Mouse (Mus musculus): ENCODE data around the gene Fcrl5. TPM values are rescaled to one million over a fixed set of nuclear protein-coding genes. Genes with fewer than 3 reads are reported as not detected.
A peak's percentile ranks its signal among the peaks of the same experiment; 100 is the strongest.

Gene Fcrl5
- total RNA-seq, 2 experiments from 2014 or later, result 0.21 TPM; not detected in 1

DNA sequence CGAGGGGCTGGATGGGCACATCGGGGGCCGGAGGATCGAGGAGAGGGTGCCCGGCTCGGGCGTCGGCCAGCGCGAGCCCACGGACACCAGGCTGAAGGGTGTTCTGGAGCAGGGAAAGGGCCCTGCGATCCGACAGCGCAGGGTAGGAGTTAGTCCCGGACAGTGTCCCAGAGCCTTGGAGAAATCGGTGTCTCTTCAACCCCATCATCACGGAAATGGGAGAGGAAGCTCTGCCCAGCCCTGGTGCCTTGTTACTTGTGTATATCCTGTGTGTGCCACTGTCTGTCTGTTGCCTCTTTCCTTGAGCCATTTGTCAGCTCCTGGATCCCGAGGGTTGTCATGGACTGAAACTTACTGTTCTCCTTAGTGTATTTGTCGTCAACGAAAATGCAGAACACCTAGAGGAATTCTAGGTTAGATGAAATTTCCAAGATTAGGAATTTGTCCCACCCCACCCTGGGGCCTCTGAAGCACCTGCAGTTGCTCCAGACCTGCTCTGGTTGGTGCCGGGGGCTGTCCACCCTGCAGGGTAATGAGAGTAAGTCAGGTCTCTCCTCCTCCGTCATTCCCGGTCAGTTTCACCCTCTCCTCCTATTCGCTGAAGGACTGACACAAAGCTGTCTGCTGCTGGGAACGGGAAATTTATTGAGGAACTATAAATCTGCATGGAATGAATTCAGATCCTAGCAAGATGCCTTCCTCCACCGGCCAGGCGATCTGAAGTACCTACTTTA is 90.4 kb downstream of the Fcrl5 start:
- no peak for ATAC-seq (replicated peaks; ENCODE audit: poor library complexity, severe bottlenecking)

DNA sequence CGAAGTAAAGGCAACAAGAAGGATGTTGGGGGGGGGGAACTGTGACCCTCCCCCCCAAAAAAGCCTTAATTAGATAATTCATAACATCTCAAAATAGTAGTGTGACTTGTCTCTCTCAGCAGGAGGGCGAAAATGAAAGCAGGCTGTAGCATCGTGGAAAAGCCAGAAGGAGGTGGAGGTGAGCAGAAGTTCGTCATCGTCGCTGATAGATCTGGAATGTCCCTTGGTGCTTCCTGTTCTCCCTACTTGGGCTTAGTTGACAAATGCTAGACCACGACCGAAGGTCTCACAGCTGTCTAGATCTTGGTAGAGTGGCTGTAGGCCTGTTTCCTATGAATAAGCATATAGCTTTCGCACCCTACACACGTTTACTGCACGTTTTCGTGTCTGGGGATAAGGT is 91.6 kb downstream of the Fcrl5 start:
- no peak for ATAC-seq (replicated peaks; ENCODE audit: poor library complexity, severe bottlenecking)

DNA sequence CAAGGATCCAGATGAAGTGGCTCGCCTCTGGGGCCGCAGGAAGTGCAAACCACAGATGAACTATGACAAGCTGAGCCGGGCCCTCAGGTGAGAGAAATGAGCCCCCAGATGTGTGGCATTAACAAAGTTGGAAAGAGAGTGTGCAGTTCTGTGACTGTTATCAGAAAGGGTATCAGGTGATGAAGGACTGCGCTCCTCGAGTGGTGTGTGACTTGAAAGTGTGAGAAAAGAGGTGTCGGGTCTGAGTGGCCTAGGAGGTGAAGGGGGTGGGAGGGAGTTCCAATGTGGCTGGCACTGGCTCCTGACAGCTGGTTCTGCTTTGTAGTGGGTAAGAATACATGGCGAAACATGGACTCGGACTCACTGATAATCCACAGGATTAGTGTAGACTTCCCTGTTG is 92.4 kb downstream of the Fcrl5 start:
- ATAC-seq (replicated peaks; ENCODE audit: poor library complexity, severe bottlenecking), result no peak

DNA sequence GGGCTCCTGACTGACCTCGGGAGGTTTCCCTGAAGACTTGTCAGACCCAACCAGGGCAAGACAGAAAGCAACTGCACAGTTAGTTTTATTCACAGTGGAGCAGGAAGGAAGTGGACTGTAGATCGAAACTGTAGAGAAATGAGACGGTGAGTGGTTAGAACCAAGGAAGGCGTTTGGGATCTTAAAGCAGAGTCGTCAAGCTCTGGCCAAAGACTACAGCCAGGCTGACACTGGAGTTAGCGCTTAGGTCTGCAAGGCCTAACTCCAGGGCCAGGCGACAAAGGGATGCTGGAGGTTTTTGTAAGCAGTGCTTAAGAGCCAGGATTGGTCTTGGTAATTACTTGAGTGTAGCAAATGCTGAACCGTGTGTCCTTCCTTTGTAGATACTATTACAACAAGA is 93.3 kb downstream of the Fcrl5 start:
- ATAC-seq (replicated peaks; ENCODE audit: poor library complexity, severe bottlenecking), result no peak

DNA sequence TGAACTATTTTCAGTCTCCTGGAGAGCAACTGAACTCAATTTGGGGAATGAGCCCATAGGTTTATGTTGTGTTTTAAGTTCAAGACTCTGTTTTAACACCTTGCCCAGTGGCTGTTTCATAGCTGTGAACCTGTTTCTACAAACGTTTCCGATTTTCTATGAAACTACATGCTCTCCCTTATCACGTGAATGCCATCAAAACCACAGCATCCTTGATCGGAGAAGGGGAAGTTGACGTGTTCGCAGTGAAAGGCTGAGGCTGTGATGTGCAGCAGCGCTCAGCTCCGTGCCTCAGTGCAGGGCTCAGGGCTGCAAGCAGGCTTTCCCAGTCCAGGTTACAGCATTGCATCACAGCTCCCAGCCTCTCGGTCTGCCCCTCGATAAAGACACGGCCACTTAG is 94.0 kb downstream of the Fcrl5 start:
- ATAC-seq (replicated peaks; ENCODE audit: poor library complexity, severe bottlenecking), result peak; percentile 77

DNA sequence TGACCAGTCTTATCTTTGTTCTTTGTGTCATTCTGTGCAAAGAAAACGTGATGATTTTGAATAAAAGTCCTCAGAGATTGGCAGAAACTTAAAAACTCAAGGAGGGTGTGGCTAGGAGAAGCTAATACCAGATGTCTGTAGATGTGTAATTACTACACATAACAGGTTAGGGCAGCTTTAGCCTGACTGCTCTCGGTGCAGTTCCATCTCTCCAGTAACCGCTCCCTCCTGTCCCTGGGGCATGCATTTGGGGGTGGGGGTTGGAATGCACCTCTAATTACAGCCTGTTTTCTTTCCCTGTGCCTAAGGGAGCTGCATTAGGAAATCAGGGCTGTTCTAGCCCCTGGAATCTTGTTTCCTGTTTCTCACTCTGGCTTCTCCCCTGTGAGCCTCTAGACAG is 94.7 kb downstream of the Fcrl5 start:
- no peak for ATAC-seq (replicated peaks; ENCODE audit: poor library complexity, severe bottlenecking)

DNA sequence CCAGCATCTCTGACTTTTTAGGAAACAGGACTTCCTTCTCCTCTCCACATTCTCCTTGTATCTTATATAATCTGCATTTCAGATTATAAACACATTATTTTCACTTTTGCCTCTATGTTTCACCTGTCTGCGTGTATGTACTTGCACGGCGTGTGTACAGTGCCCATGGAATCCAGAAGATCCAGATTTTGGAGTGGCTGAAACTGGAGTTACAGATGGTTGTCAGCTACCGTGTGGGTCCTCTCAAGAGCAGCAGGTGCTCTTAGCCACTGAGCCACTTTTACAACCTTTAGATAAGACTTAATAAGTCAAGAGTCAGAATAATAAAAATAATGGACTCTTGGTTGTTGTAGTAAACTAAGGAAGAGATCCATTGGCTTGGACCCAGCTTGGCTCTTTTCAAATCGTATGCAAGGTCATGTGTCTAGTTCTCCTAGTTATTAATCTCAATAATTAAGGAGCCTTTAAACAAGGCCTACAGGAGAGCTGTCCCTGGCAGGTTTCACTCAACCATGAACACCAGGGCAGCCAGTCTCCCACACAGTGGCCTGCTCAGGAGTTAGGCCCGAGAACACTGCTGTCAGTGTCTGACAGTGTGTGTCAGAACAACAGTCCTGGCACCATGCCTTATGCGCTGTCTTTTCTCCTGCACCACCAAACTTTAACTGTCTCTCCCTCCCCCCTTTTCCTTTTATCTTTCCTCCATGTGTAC is 98.2 kb downstream of the Fcrl5 start:
- ATAC-seq (replicated peaks; ENCODE audit: poor library complexity, severe bottlenecking), result no peak

DNA sequence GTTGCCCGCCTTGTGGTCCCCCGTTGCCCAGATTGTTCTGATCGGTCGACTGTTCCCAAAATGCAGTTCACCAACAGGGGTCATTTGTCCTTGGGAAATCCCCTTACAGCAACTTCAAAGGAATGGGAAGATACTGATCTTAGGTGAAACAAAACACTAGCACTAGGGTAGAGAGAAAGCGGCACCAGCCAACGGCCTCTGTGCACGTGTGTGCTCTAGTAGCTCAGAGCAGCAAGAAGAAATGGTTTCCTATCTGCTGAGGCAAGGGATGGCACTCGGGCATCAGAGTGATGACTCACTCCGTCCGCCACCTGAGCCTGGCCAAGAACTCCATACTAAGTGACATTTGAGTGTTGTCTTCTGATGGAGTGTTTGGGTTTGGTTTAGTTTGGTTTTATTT is 102.5 kb downstream of the Fcrl5 start:
- no peak for ATAC-seq (replicated peaks; ENCODE audit: poor library complexity, severe bottlenecking)

DNA sequence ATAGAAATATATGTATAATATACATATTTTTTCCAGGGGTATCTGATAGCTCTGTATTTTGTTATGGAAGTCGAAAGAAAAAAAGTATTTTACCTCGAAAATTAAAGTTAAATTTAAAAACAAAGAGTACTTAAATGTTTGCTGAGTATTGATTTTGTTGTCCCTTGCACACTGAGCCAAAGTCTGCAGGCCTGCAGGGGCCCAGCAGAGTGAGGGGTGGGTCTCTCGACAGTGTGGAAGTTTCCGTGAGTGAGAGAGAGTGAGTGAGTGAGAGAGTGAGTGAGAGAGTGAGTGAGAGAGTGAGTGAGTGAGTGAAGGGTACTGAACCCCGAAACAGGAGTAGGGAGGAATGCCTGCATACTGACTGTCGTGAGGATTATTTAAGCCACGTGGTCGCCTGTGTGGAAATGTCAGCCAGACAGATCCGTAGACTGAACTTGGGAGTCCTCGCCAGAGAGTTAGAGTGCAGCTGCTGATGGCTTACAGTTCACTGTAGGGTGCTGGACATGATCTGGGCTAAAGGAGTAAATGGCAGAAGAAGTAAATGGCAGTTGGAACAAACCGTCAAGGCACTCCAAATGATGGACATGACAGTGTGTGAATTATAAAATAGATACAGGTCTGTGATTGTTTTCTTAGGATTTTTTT is 104.6 kb downstream of the Fcrl5 start:
- no peak for ATAC-seq (replicated peaks; ENCODE audit: poor library complexity, severe bottlenecking)

DNA sequence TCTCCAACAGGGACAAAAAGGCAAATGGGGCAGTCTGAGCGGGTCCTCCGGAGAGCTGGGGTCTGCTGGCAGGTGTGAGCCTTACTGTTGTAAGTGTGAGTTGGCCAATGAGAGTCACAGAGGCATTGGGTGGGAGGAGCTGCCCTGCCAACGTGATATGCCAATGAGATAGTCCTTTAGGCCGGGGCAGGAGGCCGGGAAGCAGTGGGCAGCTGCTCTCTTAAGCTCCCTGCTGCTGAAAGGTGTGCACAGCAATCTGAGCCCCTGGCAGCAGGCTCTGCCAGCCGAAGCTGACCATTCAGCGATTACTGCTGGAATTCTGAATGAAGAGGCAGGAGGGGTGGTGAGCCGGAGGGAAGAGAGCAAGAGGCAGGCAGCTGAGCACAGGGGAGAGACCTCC is 105.1 kb downstream of the Fcrl5 start:
- ATAC-seq (replicated peaks; ENCODE audit: poor library complexity, severe bottlenecking), result no peak

DNA sequence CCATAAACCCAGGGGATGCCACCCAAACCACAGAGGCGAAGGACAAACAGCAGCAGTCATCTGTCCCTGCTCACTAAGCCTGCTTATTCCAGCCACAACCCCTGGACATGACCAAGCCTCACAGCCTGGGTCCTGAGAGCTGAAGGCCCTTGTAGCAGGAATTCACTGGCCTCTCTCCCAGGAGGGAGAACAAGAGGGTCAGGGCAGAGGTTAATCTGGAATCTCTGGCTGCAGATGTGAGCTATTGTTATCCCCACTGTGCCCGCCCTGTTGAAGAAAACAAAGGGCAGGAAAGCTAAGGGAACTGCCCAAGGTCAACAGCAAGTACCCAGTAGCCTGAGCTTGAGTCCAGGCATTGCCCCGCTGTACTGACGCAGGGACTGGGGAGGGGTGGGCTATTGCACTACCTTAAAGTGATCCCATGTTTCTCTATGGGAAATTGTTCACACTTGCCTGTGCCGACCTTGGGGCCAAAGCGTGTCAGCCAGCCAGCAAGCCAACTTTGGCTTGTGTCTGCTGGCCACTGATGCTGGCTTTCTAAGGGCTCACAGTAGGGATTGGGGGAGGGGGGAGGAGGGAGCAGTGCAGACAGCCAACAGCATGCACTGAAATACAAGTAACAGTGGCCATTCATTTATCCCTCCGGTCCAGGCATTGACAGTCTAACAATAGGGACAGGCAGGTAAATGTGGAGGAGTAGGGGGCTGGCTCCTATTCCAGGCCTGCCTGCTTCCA is 107.1 kb downstream of the Fcrl5 start:
- no peak for ATAC-seq (replicated peaks; ENCODE audit: poor library complexity, severe bottlenecking)

DNA sequence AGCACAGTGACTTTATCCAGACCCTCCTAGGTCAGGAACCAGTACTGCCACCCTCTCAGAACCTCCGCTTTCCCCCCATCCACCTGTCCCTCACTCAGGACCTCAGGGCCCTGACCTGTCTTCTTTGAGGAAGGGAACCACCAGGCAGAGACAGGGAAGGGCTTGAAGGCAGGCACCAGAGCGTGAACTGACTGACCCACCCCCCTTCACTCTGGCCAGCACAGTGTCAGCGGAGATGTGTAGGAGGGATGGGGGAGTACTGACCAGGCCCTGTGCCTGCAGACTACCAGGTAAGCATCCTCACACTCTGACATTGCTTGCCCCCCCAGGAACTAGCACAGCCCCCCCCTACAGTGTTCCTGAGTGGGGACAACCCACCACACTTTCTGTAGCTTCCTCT is 110.0 kb downstream of the Fcrl5 start:
- ATAC-seq (replicated peaks; ENCODE audit: poor library complexity, severe bottlenecking), result no peak

DNA sequence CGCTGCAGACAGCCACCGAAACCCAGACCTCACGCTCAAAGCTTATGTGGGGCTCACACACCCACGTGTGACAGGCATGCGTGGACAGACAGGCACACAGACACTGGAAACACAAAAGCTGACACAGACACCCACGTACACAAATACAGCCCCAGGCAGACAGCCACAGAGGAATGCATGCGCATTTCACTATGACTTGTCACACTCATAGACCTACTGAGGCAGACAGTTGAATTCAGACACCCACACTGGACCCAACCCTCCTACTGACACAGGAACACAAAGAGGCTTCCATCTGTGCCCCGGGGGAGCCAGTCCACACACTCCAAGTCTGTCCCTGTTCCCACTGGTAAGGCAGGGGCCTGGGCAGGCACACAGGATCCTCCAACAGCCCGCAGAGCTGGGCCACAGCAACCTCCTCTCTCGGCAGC is 110.7 kb downstream of the Fcrl5 start:
- no peak for ATAC-seq (replicated peaks; ENCODE audit: poor library complexity, severe bottlenecking)

DNA sequence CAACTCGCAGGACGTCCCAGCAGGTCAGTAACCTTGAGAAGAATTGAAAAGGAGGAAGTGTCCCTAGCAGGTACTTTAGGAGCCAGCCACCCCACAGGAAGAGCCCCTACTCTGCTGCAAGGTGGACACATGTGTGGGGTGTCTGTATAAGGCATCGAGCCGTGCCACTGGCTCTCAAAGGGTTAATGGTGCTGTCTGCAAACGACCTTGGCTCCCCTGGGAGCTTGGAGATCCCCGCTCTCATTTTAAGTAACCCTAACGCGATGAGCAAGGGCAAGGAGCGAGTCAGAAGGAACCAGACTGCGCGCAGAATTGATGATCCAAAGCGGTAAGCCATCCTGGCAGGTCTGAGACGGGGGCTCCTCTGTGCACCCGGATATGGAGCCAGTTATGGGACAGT is 114.3 kb downstream of the Fcrl5 start:
- ATAC-seq (replicated peaks; ENCODE audit: poor library complexity, severe bottlenecking), result no peak

Other genes with a start within 250 kb of the Fcrl5 start
- not detected in 2 replicates for gene Fcrls, start 172.0 kb upstream of the Fcrl5 start, total RNA-seq (2014; fragmentation: Nextera tagmentation)
- gene Fcrls, start 172.0 kb upstream of the Fcrl5 start, total RNA-seq (2017), result 1.8 TPM in 1 of 2 replicates, not detected in the other
- gene Cd5l, start 77.9 kb upstream of the Fcrl5 start, total RNA-seq (2014; fragmentation: Nextera tagmentation), result not detected in 2 replicates
- 0.65 TPM in 1 of 2 replicates, not detected in the other for gene Cd5l, start 77.9 kb upstream of the Fcrl5 start, total RNA-seq (2017)
- gene Fcrl1, start 59.4 kb upstream of the Fcrl5 start, total RNA-seq (2014; fragmentation: Nextera tagmentation), result 2.1 and 4.1 TPM in 2 replicates
- gene Fcrl1, start 59.4 kb upstream of the Fcrl5 start, total RNA-seq (2017), result 0.69 and 0.82 TPM in 2 replicates
- gene Etv3, start 89.6 kb downstream of the Fcrl5 start, total RNA-seq (2014; fragmentation: Nextera tagmentation), result 7.0 and 7.8 TPM in 2 replicates
- 9.4 and 9.6 TPM in 2 replicates for gene Etv3, start 89.6 kb downstream of the Fcrl5 start, total RNA-seq (2017)
- 5.5 and 8.2 TPM in 2 replicates for gene Arhgef11, start 181.8 kb downstream of the Fcrl5 start, total RNA-seq (2014; fragmentation: Nextera tagmentation)
- 3.6 and 6.0 TPM in 2 replicates for gene Arhgef11, start 181.8 kb downstream of the Fcrl5 start, total RNA-seq (2017)